Mouse (Mus musculus) spleen, adult 2 months (tissue): ENCODE measurements around the gene Rbm45. TPM values are rescaled to one million over a fixed set of nuclear protein-coding genes. Genes with fewer than 3 reads are reported as not detected.

Experiments
- DNase-seq, 2 experiments: peaks; one replicate each; pipeline versions ENCODE4 v3.0.0 to v3.0.0-alpha.2; 2012 to 2021; ENCODE audit warnings: low spot score in 2 of 2, low read depth in 1 of 2
- H3K27ac ChIP-seq: fragments of 200-500 bp; 2 replicates; pipeline ENCODE4 v1.5.1; 2012; ENCODE audit warnings: low read length, inconsistent platforms; ENCODE audit not compliant: insufficient read depth
- H3K27me3 ChIP-seq: fragments of 200-500 bp; 2 replicates; pipeline ENCODE4 v1.6.1; 2012; ENCODE audit warnings: mild to moderate bottlenecking, moderate library complexity, low read length, inconsistent platforms; ENCODE audit not compliant: control insufficient read depth, insufficient read depth
- H3K36me3 ChIP-seq: fragments of 200-500 bp; 2 replicates; pipeline ENCODE4 v1.6.1; 2012; ENCODE audit warnings: mild to moderate bottlenecking, low read length, inconsistent platforms; ENCODE audit not compliant: control insufficient read depth, insufficient read depth
- H3K4me1 ChIP-seq: fragments of 200-500 bp; 2 replicates; pipeline ENCODE4 v1.6.1; 2011; ENCODE audit warnings: inconsistent platforms; ENCODE audit not compliant: control insufficient read depth, insufficient read depth, insufficient read length
- H3K4me3 ChIP-seq: fragments of 200-500 bp; 2 replicates; pipeline ENCODE4 v1.5.1; 2011; ENCODE audit warnings: mild to moderate bottlenecking, inconsistent platforms; ENCODE audit not compliant: insufficient read depth, insufficient read length; ENCODE audit errors: extremely low read depth
- CTCF ChIP-seq: fragments of 200-500 bp; IDR thresholded peaks from 2 replicates; pipeline ENCODE4 v1.5.1; 2011; ENCODE audit warnings: mild to moderate bottlenecking, inconsistent platforms; ENCODE audit not compliant: insufficient read depth, insufficient read length, insufficient replicate concordance; ENCODE audit errors: extremely low read depth
- POLR2A ChIP-seq: fragments of 200-500 bp; IDR thresholded peaks from 2 replicates; pipeline ENCODE4 v1.6.1; 2011; ENCODE audit warnings: low read depth, low read length, inconsistent platforms
- WGBS: fragments of 180-500 bp; shearing (Covaris S2); methylation state at CpG from one replicate; pipeline ENCODE4 v1.1.7; 2018; 5-methylcytosine and 5-hydroxymethylcytosine counted together
- polyA plus RNA-seq: library from polyadenylated mRNA; depleted of rRNA; stranded (reverse); fragments of >200 nt; gene quantifications from 2 replicates; pipeline ENCODE4 v1.2.3, GENCODE M21; 2012

Gene Rbm45
- polyA plus RNA-seq, 1 experiment: 8.4 TPM

DNA sequence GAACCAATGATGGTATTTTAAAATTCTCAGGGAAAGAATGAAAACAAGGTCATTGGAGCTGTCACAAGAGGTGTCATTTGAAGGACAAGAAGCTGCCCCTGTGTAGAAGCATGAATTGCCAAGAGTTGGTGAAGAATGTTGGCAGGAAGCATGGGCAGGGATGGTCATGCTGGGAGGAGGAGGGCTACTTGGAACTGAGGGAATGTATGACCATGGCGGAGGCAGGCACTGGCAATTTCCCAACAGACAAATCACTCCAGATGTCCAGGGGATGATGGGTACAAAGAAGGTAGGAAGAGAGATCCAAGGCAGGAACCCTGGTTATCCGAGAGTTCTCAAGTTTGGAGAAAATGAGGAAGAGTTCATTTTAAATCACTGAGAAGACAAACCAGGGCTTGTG lies 40.2 kb downstream of the Rbm45 start:
- TF ChIP-seq POLR2A (no peak), CTCF (no peak)
- peaks cover 12% of the 10 kb centered on the region; the same call in 1 of the 2 replicates for H3K4me1 ChIP-seq
- 91% methylated on average over 2 of the region's 2 CpGs for WGBS
- peaks cover 17% of the 10 kb centered on the region for H3K27me3 ChIP-seq
- H3K4me3 ChIP-seq: no peak overlapping the region
- H3K27ac ChIP-seq: no peak overlapping the region
- no peak for DNase-seq
- no peaks in the 10 kb centered on the region for H3K36me3 ChIP-seq

DNA sequence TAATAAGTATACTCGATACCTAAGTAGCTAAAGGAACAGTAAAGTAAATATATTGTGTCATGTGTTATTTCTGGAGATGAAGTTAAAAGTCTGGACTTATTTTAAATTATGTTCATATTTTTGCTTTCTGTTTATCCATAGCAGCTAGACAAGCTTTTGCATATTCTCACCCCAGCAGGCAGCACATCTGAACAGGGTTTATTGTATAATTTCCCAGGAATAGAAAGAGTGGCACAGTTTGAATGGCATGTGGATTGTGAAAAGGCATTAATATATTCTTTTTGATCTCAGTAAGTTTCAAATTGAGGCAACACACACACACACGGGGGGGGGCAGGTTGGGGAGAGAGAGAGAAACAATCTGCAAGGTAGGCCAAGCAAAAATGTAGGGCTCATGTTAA lies 43.1 kb downstream of the Rbm45 start:
- WGBS: 77% methylated on average over 2 of the region's 2 CpGs
- Histone ChIP-seq H3K4me3 (no peak overlapping the region), H3K27ac (no peak overlapping the region), H3K27me3 (no peaks in the 10 kb centered on the region; the same call in 1 of the 2 replicates), H3K36me3 (no peaks in the 10 kb centered on the region), H3K4me1 (no peaks in the 10 kb centered on the region)
- TF ChIP-seq POLR2A (no peak), CTCF (no peak)
- DNase-seq: no peak

DNA sequence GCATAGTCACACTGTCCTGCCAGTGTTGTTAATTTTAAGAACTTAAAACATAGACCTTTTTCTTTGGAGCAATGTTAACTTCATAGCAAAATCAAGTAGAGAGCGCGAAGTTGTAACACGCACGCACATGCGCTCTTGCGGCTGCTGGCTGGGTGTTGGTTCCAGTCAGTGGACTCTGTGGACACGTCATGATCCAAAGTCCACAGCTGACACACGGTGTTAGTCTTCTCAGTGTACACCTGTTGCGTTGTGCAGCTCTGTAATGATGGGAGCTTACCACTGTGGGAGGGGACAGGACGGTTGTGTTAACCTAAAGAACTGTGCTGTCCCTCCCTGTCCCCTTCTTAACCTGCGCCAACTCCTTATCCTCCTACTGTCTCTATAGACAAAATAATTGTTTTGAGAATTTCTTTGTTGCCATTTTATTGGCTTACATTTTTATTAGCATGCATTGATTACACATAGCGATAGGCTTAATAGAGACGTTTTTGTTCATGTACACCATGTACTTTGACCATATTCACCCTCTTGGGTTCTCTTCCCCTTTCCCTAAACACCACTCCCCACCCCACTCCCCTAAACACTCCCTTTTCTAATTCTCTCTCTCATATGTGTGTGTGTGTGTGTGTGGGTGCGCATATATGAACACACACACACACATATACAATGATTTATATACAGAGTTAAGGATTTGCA lies 47.8 kb downstream of the Rbm45 start:
- Histone ChIP-seq H3K4me3 (no peak overlapping the region), H3K36me3 (no peaks in the 10 kb centered on the region), H3K27ac (no peak overlapping the region), H3K4me1 (0 out of 2 replicates have a peak, but pooled peaks cover 2% of the 10 kb centered on the region), H3K27me3 (no peaks in the 10 kb centered on the region)
- 93% methylated on average over 14 of the region's 14 CpGs for WGBS
- DNase-seq: no peak
- no peak for TF ChIP-seq POLR2A
- TF ChIP-seq CTCF: no peak

DNA sequence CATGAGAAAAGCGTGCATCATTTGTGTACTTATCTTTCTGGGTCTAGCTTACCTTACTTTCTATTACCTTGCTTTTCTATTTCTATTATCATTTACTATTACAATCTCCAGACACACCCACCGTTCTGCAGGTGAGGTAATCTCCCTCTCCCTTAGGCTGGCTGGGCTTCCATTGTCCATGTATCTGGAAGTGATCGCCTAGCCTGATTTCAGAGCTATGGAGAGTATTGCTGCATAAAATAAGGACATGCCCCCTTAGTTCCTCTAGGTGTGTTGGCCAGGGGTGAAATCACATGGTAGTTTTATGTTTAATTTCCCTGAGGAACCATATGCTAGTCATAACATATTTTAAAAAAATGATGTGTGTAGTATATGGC lies 48.3 kb downstream of the Rbm45 start:
- no peaks in the 10 kb centered on the region for H3K27me3 ChIP-seq
- no peak overlapping the region for H3K4me3 ChIP-seq
- no peak overlapping the region for H3K27ac ChIP-seq
- no peak for DNase-seq
- H3K4me1 ChIP-seq: 0 out of 2 replicates have a peak, but pooled peaks cover 2% of the 10 kb centered on the region
- TF ChIP-seq POLR2A: no peak
- no peak for TF ChIP-seq CTCF
- H3K36me3 ChIP-seq: no peaks in the 10 kb centered on the region
- WGBS: 86% methylated on average over 3 of the region's 3 CpGs

DNA sequence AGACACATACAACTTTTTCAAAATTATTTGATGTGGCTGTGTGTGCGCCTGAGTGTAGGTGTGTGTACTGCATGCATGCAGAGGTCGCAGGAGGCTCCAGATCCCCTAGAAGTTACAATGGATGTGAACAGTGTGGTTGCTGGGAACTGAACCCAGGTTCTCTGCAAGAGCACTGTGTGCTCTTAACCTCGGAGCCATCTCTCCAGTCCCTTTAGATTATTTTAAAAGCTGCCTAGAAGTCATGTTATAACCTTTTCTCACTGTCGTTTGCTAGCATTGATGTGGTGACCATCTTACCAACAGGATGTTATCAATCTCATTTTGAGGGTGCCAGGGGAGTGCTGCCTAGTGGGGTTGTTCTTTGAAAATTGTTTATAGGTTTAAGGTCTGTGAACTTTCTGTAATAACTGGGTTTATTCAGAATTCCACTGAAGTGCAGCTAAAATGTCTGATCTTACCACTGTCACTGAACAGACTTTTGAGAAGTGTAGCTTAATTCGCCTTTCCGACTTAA lies 51.7 kb downstream of the Rbm45 start:
- H3K27ac ChIP-seq: no peak overlapping the region
- no peak for TF ChIP-seq CTCF
- TF ChIP-seq POLR2A: no peak
- H3K36me3 ChIP-seq: no peaks in the 10 kb centered on the region
- 65% methylated on average over 6 of the region's 6 CpGs for WGBS
- DNase-seq: peak in 1 of 2 experiments; percentile 8
- H3K27me3 ChIP-seq: no peaks in the 10 kb centered on the region
- H3K4me1 ChIP-seq: 0 out of 2 replicates have a peak, but pooled peaks cover 2% of the 10 kb centered on the region
- no peak overlapping the region for H3K4me3 ChIP-seq

DNA sequence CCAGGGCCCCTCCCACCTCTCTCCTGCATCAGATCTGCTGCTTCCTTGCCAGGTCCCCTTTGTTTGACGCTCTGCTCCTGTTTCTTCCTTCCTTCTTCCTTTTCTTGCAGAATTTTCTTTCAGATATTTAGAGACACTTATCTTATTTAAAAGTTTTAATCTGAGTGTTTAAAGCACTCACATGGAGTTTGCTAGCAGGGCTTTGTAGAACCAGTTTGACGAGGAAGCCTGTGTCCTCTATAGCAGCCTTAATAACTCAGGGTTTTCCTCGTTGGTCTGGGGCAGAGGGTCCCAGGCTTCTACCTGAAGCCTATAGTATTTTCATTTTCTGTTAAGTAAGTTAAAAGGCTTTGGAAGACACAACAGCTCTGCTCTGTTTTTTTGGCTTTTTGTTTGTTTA lies 57.0 kb downstream of the Rbm45 start:
- no peaks in the 10 kb centered on the region for H3K27me3 ChIP-seq
- 68% methylated on average over 3 of the region's 3 CpGs for WGBS
- TF ChIP-seq POLR2A: no peak
- no peak for TF ChIP-seq CTCF
- 0 out of 2 replicates have a peak, but pooled peaks cover 1% of the 10 kb centered on the region for H3K4me1 ChIP-seq
- no peak overlapping the region for H3K4me3 ChIP-seq
- no peaks in the 10 kb centered on the region for H3K36me3 ChIP-seq
- no peak overlapping the region for H3K27ac ChIP-seq
- no peak for DNase-seq

DNA sequence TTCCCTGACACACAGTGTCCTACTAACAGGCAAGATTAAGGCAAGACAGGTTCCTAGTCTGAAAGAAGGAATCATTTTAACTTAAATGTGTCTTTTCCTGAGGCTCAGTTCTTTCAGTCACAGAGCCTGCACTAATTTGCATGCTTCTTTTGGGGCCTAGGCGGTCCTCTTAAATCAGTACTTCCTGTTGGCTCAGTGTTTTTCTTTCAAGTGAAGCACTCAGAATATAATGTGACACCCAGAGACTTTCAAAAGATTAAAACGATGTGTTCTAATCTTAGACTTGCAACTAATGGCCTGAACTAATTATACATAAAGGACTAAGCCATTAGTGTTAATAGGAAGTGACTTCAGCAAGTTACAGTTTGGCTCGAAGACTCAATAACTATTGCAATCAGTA lies 59.5 kb downstream of the Rbm45 start:
- Histone ChIP-seq H3K36me3 (no peaks in the 10 kb centered on the region), H3K27me3 (no peaks in the 10 kb centered on the region), H3K4me3 (no peak overlapping the region), H3K4me1 (no peaks in the 10 kb centered on the region), H3K27ac (no peak overlapping the region)
- TF ChIP-seq POLR2A: no peak
- no peak for TF ChIP-seq CTCF
- no peak for DNase-seq
- 42% methylated on average over 3 of the region's 3 CpGs for WGBS

DNA sequence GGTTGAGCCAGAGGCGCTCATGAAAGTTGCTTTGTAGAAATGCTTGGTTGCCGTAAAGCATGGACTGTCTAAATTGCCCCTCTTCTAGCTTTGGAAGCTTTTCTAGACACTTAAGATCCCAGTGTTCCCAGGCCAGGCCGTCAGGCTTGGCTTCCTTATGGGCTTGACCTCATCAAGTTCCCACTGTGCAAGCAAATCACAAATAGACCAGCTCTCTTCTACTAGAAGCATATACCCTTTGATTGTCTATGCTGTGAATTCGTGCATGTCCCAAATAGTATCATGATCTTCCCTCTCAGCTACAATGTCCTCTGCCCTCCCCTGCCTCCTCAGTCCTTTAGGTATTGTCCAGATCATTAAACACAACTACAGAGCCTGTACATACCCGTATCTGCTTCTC lies 60.1 kb downstream of the Rbm45 start:
- no peak overlapping the region for H3K27ac ChIP-seq
- WGBS: 79% methylated on average over 5 of the region's 5 CpGs

More for the DNA sequence above, 60.1 kb downstream of the Rbm45 start:
- H3K4me1 ChIP-seq: no peaks in the 10 kb centered on the region
- TF ChIP-seq POLR2A (no peak), CTCF (no peak)
- H3K4me3 ChIP-seq: no peak overlapping the region
- no peaks in the 10 kb centered on the region for H3K36me3 ChIP-seq
- no peaks in the 10 kb centered on the region for H3K27me3 ChIP-seq
- DNase-seq: no peak
